Mouse (Mus musculus) hindbrain, embryonic 15.5 days (tissue): ENCODE measurements around the gene Tarm1. TPM values are rescaled to one million over a fixed set of nuclear protein-coding genes. Genes with fewer than 3 reads are reported as not detected.

Experiments used
- ATAC-seq: fragments of 200-750 bp; cut with Nextera tagmentation; 2 replicates; pipeline ENCODE4 v1.8.0; 2017; ENCODE audit warnings: low read depth, moderate number of reproducible peaks, moderate TSS enrichment; ENCODE audit not compliant: low FRiP score
- H3K27ac ChIP-seq: fragments of 300-500 bp; sonication (generic); replicated peaks from 2 replicates; pipeline ENCODE4 v1.5.1; 2015; ENCODE audit warnings: mild to moderate bottlenecking, inconsistent platforms
- H3K27me3 ChIP-seq: fragments of 300-500 bp; sonication (generic); 2 replicates; pipeline ENCODE4 v1.6.1; 2015; ENCODE audit warnings: control low read depth, inconsistent platforms
- H3K36me3 ChIP-seq: fragments of 300-500 bp; sonication (generic); 2 replicates; pipeline ENCODE4 v1.6.1; 2015; ENCODE audit warnings: control low read depth, inconsistent platforms
- H3K4me1 ChIP-seq: fragments of 300-500 bp; sonication (generic); replicated peaks from 2 replicates; pipeline ENCODE4 v1.6.1; 2015; ENCODE audit warnings: control low read depth, inconsistent platforms
- H3K4me2 ChIP-seq: fragments of 300-500 bp; sonication (generic); 2 replicates; pipeline ENCODE4 v1.6.1; 2015; ENCODE audit warnings: moderate library complexity, mild to moderate bottlenecking, inconsistent platforms
- H3K4me3 ChIP-seq: fragments of 300-500 bp; sonication (generic); 2 replicates; pipeline ENCODE4 v1.5.1; 2015; ENCODE audit warnings: mild to moderate bottlenecking, inconsistent platforms
- H3K9ac ChIP-seq: fragments of 300-500 bp; sonication (generic); 2 replicates; pipeline ENCODE4 v1.6.1; 2015; ENCODE audit warnings: inconsistent platforms
- H3K9me3 ChIP-seq: fragments of 300-500 bp; sonication (generic); 2 replicates; pipeline ENCODE4 v1.6.1; 2016; ENCODE audit warnings: control low read depth, inconsistent platforms
- WGBS: fragments of 180-500 bp; shearing (Covaris S2); methylation state at CpG from one replicate; pipeline ENCODE4 v1.1.7; 2015; 5-methylcytosine and 5-hydroxymethylcytosine counted together
- polyA plus RNA-seq: library from polyadenylated mRNA; unstranded; fragments of >200 nt; fragmentation: Nextera tagmentation; extraction: Ambion mirVana; gene quantifications from 2 replicates; pipeline ENCODE4 v1.2.1, GENCODE M21; 2015

Gene Tarm1
- polyA plus RNA-seq, 1 experiment from 2014 or later = not detected

GRCm38 (mm10) chr7:3453486-3454183, 48.8 kb downstream of the Tarm1 start:
- ATAC-seq = no peak
- no peaks in the 10 kb centered on the region for H3K9me3 ChIP-seq
- no peaks in the 10 kb centered on the region for H3K27me3 ChIP-seq
- H3K9ac ChIP-seq = no peak overlapping the region
- H3K27ac ChIP-seq = no peak overlapping the region
- WGBS = 60% methylated on average over 11 of the region's 11 CpGs
- no peak overlapping the region for H3K4me3 ChIP-seq
- no peak overlapping the region for H3K4me2 ChIP-seq
- no peaks in the 10 kb centered on the region for H3K36me3 ChIP-seq
- H3K4me1 ChIP-seq = no peaks in the 10 kb centered on the region

DNA sequence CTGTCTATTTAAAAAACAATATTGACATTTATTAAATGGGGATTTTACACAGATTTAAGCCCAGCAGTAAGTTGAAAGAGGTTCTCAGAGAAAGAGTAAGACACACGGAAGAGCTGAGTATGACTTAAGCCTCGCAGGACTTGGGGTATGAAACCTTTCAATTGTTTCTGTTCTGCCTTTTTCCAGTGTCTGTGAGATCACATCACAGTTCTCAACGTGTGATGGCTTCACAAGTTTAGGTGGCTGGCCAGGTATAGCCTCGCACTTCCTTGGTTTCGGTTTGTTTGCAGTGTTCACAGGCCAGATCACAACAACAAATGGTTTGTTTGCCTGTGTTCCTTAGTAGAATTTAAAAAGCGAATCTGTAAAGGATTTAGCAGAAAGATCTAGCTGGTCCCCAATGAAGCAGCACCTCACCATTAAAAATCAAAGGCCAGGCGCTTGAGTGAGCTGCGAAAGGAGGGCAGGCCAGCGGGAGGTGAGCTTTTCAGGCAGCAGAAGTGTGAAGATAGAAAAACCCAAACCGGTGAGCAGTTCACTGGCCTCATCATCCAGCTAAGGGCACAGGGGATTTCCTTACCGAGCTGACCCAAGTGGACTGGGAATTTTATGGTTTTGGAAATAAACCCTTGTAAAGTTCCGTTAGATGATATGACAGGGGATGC, 49.5 kb downstream of the Tarm1 start:
- ATAC-seq = no peak
- H3K27ac ChIP-seq = no peak overlapping the region
- H3K27me3 ChIP-seq = no peaks in the 10 kb centered on the region
- no peak overlapping the region for H3K4me3 ChIP-seq
- H3K9ac ChIP-seq = no peak overlapping the region
- 65% methylated on average over 12 of the region's 12 CpGs for WGBS
- no peaks in the 10 kb centered on the region for H3K4me1 ChIP-seq
- no peaks in the 10 kb centered on the region for H3K36me3 ChIP-seq
- no peak overlapping the region for H3K4me2 ChIP-seq
- H3K9me3 ChIP-seq = no peaks in the 10 kb centered on the region

GRCm38 (mm10) chr7:3451161-3451560, 51.3 kb downstream of the Tarm1 start:
- Histone ChIP-seq H3K27ac (no peak overlapping the region), H3K9me3 (no peaks in the 10 kb centered on the region), H3K4me1 (no peaks in the 10 kb centered on the region), H3K4me3 (no peak overlapping the region), H3K4me2 (no peak overlapping the region), H3K27me3 (no peaks in the 10 kb centered on the region), H3K9ac (no peak overlapping the region), H3K36me3 (no peaks in the 10 kb centered on the region)
- 56% methylated on average over 6 of the region's 6 CpGs for WGBS
- ATAC-seq = no peak

DNA sequence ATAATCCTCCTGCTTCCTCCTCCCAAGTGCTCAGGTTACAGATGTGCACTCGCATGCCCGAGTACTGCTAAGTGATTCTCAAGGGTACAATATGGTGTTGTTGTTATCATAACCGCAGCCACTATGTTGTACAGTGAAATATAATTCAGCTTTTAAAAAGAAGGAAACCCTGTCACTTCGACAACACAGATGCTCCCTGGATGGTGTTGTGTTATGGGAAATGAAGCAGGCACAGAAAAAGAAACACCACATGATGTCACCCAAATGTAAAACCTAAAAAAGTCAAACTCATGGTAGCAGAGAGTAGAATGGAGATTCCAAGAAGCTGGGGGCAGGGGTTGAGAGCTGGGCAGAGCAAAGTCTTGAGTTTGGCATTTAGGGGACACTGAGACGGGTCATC, 51.8 kb downstream of the Tarm1 start:
- ATAC-seq = no peak
- H3K4me3 ChIP-seq = no peak overlapping the region
- no peaks in the 10 kb centered on the region for H3K27me3 ChIP-seq
- 80% methylated on average over 5 of the region's 5 CpGs for WGBS
- H3K36me3 ChIP-seq = no peaks in the 10 kb centered on the region
- no peak overlapping the region for H3K4me2 ChIP-seq
- no peak overlapping the region for H3K9ac ChIP-seq
- no peaks in the 10 kb centered on the region for H3K9me3 ChIP-seq
- H3K4me1 ChIP-seq = no peaks in the 10 kb centered on the region
- no peak overlapping the region for H3K27ac ChIP-seq

DNA sequence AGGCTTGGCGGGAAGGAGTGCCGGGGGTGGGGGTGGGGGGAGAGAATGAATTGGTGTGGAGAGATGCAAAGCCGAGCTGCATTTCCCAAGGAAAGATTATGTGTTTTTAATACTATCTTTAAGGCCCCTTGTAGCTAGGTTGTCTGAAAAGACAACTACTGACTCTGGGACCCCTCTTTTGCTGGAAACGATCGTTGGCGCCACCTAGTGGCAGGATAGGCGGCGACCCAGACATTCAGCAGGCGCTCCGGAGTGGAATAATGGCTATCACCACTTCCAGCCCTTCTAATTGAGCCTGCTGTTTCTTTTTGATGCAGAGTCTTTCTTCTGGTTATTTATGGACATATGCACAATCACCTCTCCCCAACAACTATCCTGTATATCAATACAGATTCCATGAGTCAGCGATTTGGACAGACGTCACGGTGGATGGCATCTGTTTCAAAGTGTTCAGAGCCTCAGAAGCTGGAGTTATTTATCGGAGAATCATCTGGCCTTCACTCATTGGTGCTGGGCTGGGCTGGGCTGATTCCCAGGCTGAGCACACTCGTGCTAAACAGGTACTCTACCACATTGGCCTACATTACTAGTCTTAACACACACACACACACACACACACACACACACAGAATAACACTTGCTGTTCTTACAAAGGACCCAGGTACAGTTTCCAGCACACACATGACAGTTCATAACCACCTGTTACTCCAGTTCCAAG, 53.5 kb downstream of the Tarm1 start:
- WGBS = 20% methylated on average over 15 of the region's 15 CpGs
- no peak overlapping the region for H3K9ac ChIP-seq
- H3K9me3 ChIP-seq = no peaks in the 10 kb centered on the region
- H3K27ac ChIP-seq = no peak overlapping the region
- no peaks in the 10 kb centered on the region for H3K4me1 ChIP-seq
- no peaks in the 10 kb centered on the region for H3K36me3 ChIP-seq
- H3K4me3 ChIP-seq = no peak overlapping the region
- peak; percentile 86; the same call in 1 of the 2 replicates for ATAC-seq
- H3K27me3 ChIP-seq = no peaks in the 10 kb centered on the region
- no peak overlapping the region for H3K4me2 ChIP-seq

GRCm38 (mm10) chr7:3447026-3447425, 55.4 kb downstream of the Tarm1 start:
- Histone ChIP-seq H3K36me3 (no peaks in the 10 kb centered on the region), H3K9me3 (no peaks in the 10 kb centered on the region), H3K4me2 (no peak overlapping the region), H3K27ac (no peak overlapping the region), H3K27me3 (no peaks in the 10 kb centered on the region), H3K4me1 (no peaks in the 10 kb centered on the region), H3K9ac (no peak overlapping the region), H3K4me3 (no peak overlapping the region)
- ATAC-seq = no peak
- 79% methylated on average over 4 of the region's 4 CpGs for WGBS

GRCm38 (mm10) chr7:3446584-3446983, 55.8 kb downstream of the Tarm1 start:
- Histone ChIP-seq H3K27me3 (no peaks in the 10 kb centered on the region), H3K36me3 (no peaks in the 10 kb centered on the region), H3K27ac (no peak overlapping the region), H3K4me1 (no peaks in the 10 kb centered on the region), H3K9me3 (no peaks in the 10 kb centered on the region), H3K4me3 (no peak overlapping the region), H3K4me2 (no peak overlapping the region), H3K9ac (no peak overlapping the region)
- WGBS = 84% methylated on average over 3 of the region's 3 CpGs
- ATAC-seq = no peak

- Histone ChIP-seq H3K36me3 (no peaks in the 10 kb centered on the region), H3K9ac (no peak overlapping the region), H3K27me3 (no peaks in the 10 kb centered on the region), H3K4me2 (no peak overlapping the region), H3K27ac (no peak overlapping the region), H3K4me3 (no peak overlapping the region), H3K9me3 (no peaks in the 10 kb centered on the region), H3K4me1 (no peaks in the 10 kb centered on the region)
- 81% methylated on average over 3 of the region's 3 CpGs for WGBS
- ATAC-seq = no peak
Observed at GRCm38 (mm10) chr7:3444678-3445077, 57.7 kb downstream of the Tarm1 start.

- no peak for ATAC-seq
- H3K9ac ChIP-seq = no peak overlapping the region
- no peaks in the 10 kb centered on the region for H3K36me3 ChIP-seq
- H3K4me2 ChIP-seq = no peak overlapping the region
- no peaks in the 10 kb centered on the region for H3K9me3 ChIP-seq
- H3K27me3 ChIP-seq = no peaks in the 10 kb centered on the region
- H3K4me1 ChIP-seq = no peaks in the 10 kb centered on the region
- H3K27ac ChIP-seq = no peak overlapping the region
- WGBS = 85% methylated on average over 10 of the region's 10 CpGs
- no peak overlapping the region for H3K4me3 ChIP-seq
Observed at GRCm38 (mm10) chr7:3442476-3443062, 59.9 kb downstream of the Tarm1 start.

DNA sequence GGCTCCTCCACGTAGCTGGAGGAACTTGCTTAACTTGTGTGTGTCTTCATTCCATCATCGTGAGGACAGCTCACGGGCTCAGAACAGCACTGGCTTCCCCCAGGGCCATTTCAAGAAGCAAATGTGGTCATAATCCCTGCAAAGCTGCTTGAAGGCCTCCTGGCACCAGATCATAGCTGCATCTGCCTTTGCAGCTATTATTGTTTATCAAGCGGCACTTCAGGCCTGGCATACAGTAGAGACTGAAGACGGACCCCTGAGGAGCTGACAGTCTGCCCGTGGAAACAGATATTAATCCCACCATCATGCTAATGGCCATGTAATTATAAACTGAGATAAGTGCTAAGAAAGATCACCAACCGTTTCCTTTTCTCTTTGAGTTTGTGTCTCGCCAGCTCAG, 61.9 kb downstream of the Tarm1 start:
- H3K27me3 ChIP-seq = no peaks in the 10 kb centered on the region
- H3K9me3 ChIP-seq = no peaks in the 10 kb centered on the region
- 53% methylated on average over 8 of the region's 8 CpGs for WGBS
- no peaks in the 10 kb centered on the region for H3K4me1 ChIP-seq
- H3K36me3 ChIP-seq = no peaks in the 10 kb centered on the region
- H3K4me2 ChIP-seq = no peak overlapping the region
- no peak overlapping the region for H3K9ac ChIP-seq
- H3K27ac ChIP-seq = no peak overlapping the region
- no peak overlapping the region for H3K4me3 ChIP-seq
- ATAC-seq = no peak

DNA sequence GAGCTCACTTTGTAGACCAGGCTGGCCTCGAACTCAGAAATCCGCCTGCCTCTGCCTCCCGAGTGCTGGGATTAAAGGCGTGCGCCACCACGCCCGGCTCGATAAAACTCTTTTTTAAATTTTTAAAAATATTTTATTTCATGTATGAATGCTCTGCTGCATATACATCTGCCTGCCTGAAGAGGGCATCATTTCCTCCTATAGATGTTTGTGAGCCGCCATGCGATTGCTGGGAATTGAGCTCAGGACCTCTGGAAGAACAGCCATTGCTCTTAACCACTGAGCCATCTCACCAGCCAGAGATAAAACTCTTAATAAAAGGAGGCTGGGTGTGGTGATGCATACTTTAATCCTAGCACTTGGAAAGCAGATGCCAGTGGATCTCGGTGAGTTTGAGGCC, 62.4 kb downstream of the Tarm1 start:
- H3K9me3 ChIP-seq = no peaks in the 10 kb centered on the region
- 83% methylated on average over 11 of the region's 11 CpGs for WGBS
- H3K36me3 ChIP-seq = no peaks in the 10 kb centered on the region
- no peak overlapping the region for H3K9ac ChIP-seq
- H3K4me3 ChIP-seq = no peak overlapping the region
- no peak overlapping the region for H3K27ac ChIP-seq
- H3K27me3 ChIP-seq = no peaks in the 10 kb centered on the region
- H3K4me1 ChIP-seq = no peaks in the 10 kb centered on the region
- no peak overlapping the region for H3K4me2 ChIP-seq
- no peak for ATAC-seq

DNA sequence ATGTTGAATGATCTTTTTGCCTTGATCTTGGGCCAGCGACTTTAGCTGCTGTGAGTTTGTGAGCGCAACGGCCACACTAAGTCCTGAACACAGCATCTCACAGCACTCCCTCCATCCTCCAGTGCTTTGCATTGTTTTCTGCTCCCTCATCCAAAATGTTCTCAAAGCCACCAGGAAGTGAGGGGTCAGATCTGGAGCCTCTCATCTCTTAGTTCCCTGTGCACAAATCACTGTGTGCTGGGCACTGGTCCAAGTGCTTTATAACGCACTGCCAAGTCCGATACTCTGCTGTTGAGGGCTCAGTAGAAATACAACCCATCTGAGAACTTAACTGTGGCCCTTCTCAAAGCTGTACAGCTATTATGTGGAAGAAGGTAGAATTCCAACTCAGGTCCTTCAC, 64.5 kb downstream of the Tarm1 start:
- Histone ChIP-seq H3K4me1 (no peaks in the 10 kb centered on the region), H3K27me3 (no peaks in the 10 kb centered on the region), H3K9ac (no peak overlapping the region), H3K4me3 (no peak overlapping the region), H3K9me3 (no peaks in the 10 kb centered on the region), H3K36me3 (no peaks in the 10 kb centered on the region), H3K4me2 (no peak overlapping the region), H3K27ac (no peak overlapping the region)
- WGBS = 30% methylated on average over 5 of the region's 5 CpGs
- ATAC-seq = no peak
